In genomic region chr10:4492045-4492444, GRCm38 (mm10) we compare ENCODE assay signal across 24 mouse cellular contexts. TPM values are rescaled to one million over a fixed set of nuclear protein-coding genes. Genes with fewer than 3 reads are reported as not detected.
DNase-seq lines count a peak whose midpoint lies in the region; ATAC-seq and TF ChIP-seq lines count a peak whose summit lies in the region.
"Had no signal": no experiment of that assay in that cellular context is flagged by ENCODE, and none has a peak within 500 bp of the region (broad histone marks: within the 10 kb centered on the region; RNA-seq: fewer than 3 reads in every experiment).

No protein-coding gene starts in this region.

- no peaks in the 10 kb centered on the region for H3K27me3 ChIP-seq in liver, embryonic 11.5 days (replicated peaks; ENCODE audit: control insufficient read depth, insufficient read depth, low read length)
- H3K27me3 ChIP-seq in liver, postnatal 0 days (ENCODE audit: insufficient read depth, low read length), result no peaks in the 10 kb centered on the region
- H3K27me3 ChIP-seq in midbrain, embryonic 11.5 days (ENCODE audit: control insufficient read depth, insufficient read depth, low read length), result no peaks in the 10 kb centered on the region
- no peaks in the 10 kb centered on the region for H3K27me3 ChIP-seq in midbrain, embryonic 16.5 days (ENCODE audit: control insufficient read depth, insufficient read depth, low read depth, low read length)
- no peaks in the 10 kb centered on the region for H3K27me3 ChIP-seq in liver, embryonic 13.5 days
- H3K27me3 ChIP-seq: embryonic facial prominence, embryonic 12.5 days; forebrain, embryonic 13.5 days; forebrain, embryonic 15.5 days; Patski had no signal

- DNase-seq in liver, embryonic 11.5 days (ENCODE audit: low spot score), result no peak
- DNase-seq in liver, postnatal 0 days, result no peak
- DNase-seq in midbrain, embryonic 11.5 days (ENCODE audit: low spot score, missing footprints), result no peak
- no peak for DNase-seq in ES-E14 (ENCODE audit: low read depth, low spot score)
- DNase-seq in liver, embryonic 13.5 days, result no peak
- DNase-seq in spleen, adult 18-20 months, result no peak
- DNase-seq: adrenal gland, adult 8-10 months; adrenal gland, postnatal 14 days; adrenal gland, postnatal 36 days; cerebellum, adult 11-12 months; cerebellum, adult 2 months; cerebellum, adult 9-10 months; cerebellum, postnatal 10 days; cerebellum, postnatal 25 days had no signal

- H3K36me3 ChIP-seq in liver, embryonic 11.5 days (ENCODE audit: control insufficient read depth, insufficient read depth, low read length), result no peaks in the 10 kb centered on the region
- H3K36me3 ChIP-seq in liver, postnatal 0 days (replicated peaks; ENCODE audit: insufficient read depth, low read length), result no peaks in the 10 kb centered on the region
- H3K36me3 ChIP-seq in midbrain, embryonic 11.5 days (ENCODE audit: control insufficient read depth, insufficient read depth, low read length), result no peaks in the 10 kb centered on the region
- H3K36me3 ChIP-seq in midbrain, embryonic 16.5 days (ENCODE audit: control insufficient read depth, insufficient read depth, low read length), result no peaks in the 10 kb centered on the region
- H3K36me3 ChIP-seq in ES-E14 (ENCODE audit: control insufficient read depth, insufficient read depth, low read length, poor library complexity, severe bottlenecking), result no peaks in the 10 kb centered on the region
- H3K36me3 ChIP-seq in liver, embryonic 13.5 days, result no peaks in the 10 kb centered on the region
- H3K36me3 ChIP-seq: embryonic facial prominence, embryonic 10.5 days; embryonic facial prominence, embryonic 12.5 days; forebrain, embryonic 15.5 days; G1E had no signal

- WGBS in liver, embryonic 11.5 days, result 53% methylated on average over 1 of the region's 1 CpGs
- 86% methylated on average over 1 of the region's 1 CpGs for WGBS in liver, postnatal 0 days (ENCODE audit: insufficient replicate concordance)
- WGBS in midbrain, embryonic 11.5 days, result 41% methylated on average over 1 of the region's 1 CpGs
- 40% methylated on average over 1 of the region's 1 CpGs for WGBS in midbrain, embryonic 16.5 days
- WGBS in liver, embryonic 13.5 days (ENCODE audit: insufficient replicate concordance), result 35% methylated on average over 1 of the region's 1 CpGs

- in situ Hi-C loops in ES-E14 (cut with MboI; ENCODE audit: low sequenced_read_pairs in 2 of 2, unreplicated experiment in 2 of 2), result no loop called here

- TF ChIP-seq CTCF in liver, postnatal 0 days (IDR thresholded peaks at IDR 0.05; ENCODE audit: low read depth), result no peak

- TF ChIP-seq EP300 in liver, postnatal 0 days (IDR thresholded peaks at IDR 0.05; ENCODE audit: low read depth), result no peak

- H3K9ac ChIP-seq in liver, embryonic 11.5 days (ENCODE audit: low read depth, low read length), result no peak overlapping the region
- H3K9ac ChIP-seq in liver, postnatal 0 days (replicated peaks), result no peak overlapping the region
- H3K9ac ChIP-seq in midbrain, embryonic 11.5 days (ENCODE audit: low read length), result no peak overlapping the region
- no peak overlapping the region for H3K9ac ChIP-seq in midbrain, embryonic 16.5 days (ENCODE audit: low read depth, low read length)
- no peak overlapping the region for H3K9ac ChIP-seq in ES-E14 (ENCODE audit: insufficient read depth, low read depth, low read length, poor library complexity, severe bottlenecking)
- H3K9ac ChIP-seq in liver, embryonic 13.5 days, result no peak overlapping the region
- H3K9ac ChIP-seq: embryonic facial prominence, embryonic 12.5 days; forebrain, embryonic 13.5 days; forebrain, embryonic 15.5 days had no signal

- H3K4me3 ChIP-seq in liver, embryonic 11.5 days (ENCODE audit: low read depth, low read length), result no peak overlapping the region
- H3K4me3 ChIP-seq in liver, postnatal 0 days (ENCODE audit: low read depth, low read length), result no peak overlapping the region
- no peak overlapping the region for H3K4me3 ChIP-seq in midbrain, embryonic 11.5 days (ENCODE audit: low read depth, low read length)
- no peak overlapping the region for H3K4me3 ChIP-seq in midbrain, embryonic 16.5 days (ENCODE audit: low read depth, low read length)
- H3K4me3 ChIP-seq in ES-E14 (ENCODE audit: insufficient read depth in 1 of 2, low read depth in 1 of 2, low read length in 2 of 2, poor library complexity in 1 of 2, severe bottlenecking in 1 of 2), result no peak overlapping the region
- no peak overlapping the region for H3K4me3 ChIP-seq in liver, embryonic 13.5 days (replicated peaks)
- H3K4me3 ChIP-seq: embryonic facial prominence, embryonic 10.5 days; embryonic facial prominence, embryonic 12.5 days; forebrain, embryonic 13.5 days; forebrain, embryonic 15.5 days had no signal

- no peak overlapping the region for H3K4me2 ChIP-seq in liver, embryonic 11.5 days
- no peak overlapping the region for H3K4me2 ChIP-seq in liver, postnatal 0 days (ENCODE audit: low read depth, low read length)
- no peak overlapping the region for H3K4me2 ChIP-seq in midbrain, embryonic 11.5 days
- H3K4me2 ChIP-seq in midbrain, embryonic 16.5 days (ENCODE audit: low read length), result no peak overlapping the region
- H3K4me2 ChIP-seq in liver, embryonic 13.5 days, result no peak overlapping the region
- H3K4me2 ChIP-seq: embryonic facial prominence, embryonic 12.5 days; forebrain, embryonic 13.5 days; forebrain, embryonic 15.5 days had no signal

- no peak overlapping the region for H3K27ac ChIP-seq in liver, embryonic 11.5 days (ENCODE audit: low read depth, low read length)
- no peak overlapping the region for H3K27ac ChIP-seq in liver, postnatal 0 days (ENCODE audit: low read depth)
- H3K27ac ChIP-seq in midbrain, embryonic 11.5 days (ENCODE audit: low read depth, low read length), result no peak overlapping the region
- no peak overlapping the region for H3K27ac ChIP-seq in midbrain, embryonic 16.5 days (ENCODE audit: low read length)
- H3K27ac ChIP-seq in ES-E14 (ENCODE audit: insufficient read depth, low read depth, low read length, poor library complexity, severe bottlenecking), result 0 out of 2 replicates have a peak overlapping the region, but pooled peaks have one; percentile 36
- no peak overlapping the region for H3K27ac ChIP-seq in liver, embryonic 13.5 days
- H3K27ac ChIP-seq: embryonic facial prominence, embryonic 10.5 days; embryonic facial prominence, embryonic 12.5 days; forebrain, embryonic 13.5 days; forebrain, embryonic 15.5 days had no signal

- 0 out of 2 replicates have a peak, but pooled peaks cover 6% of the 10 kb centered on the region for H3K4me1 ChIP-seq in liver, embryonic 11.5 days (replicated peaks; ENCODE audit: control insufficient read depth, insufficient read depth, low read length)
- H3K4me1 ChIP-seq in liver, postnatal 0 days (ENCODE audit: insufficient read depth), result peaks cover 5% of the 10 kb centered on the region
- no peaks in the 10 kb centered on the region for H3K4me1 ChIP-seq in midbrain, embryonic 11.5 days (ENCODE audit: control insufficient read depth, insufficient read depth, low read length)
- H3K4me1 ChIP-seq in midbrain, embryonic 16.5 days (ENCODE audit: control insufficient read depth, insufficient read depth, low read length), result no peaks in the 10 kb centered on the region
- H3K4me1 ChIP-seq in ES-E14 (ENCODE audit: control insufficient read depth in 2 of 2, insufficient read depth in 2 of 2, low read length in 2 of 2, poor library complexity in 1 of 2), result peaks cover 5 to 6% of the 10 kb centered on the region in 2 experiments; a peak in 2 of 4 replicates
- H3K4me1 ChIP-seq in liver, embryonic 13.5 days (replicated peaks), result peaks cover 17% of the 10 kb centered on the region
- H3K4me1 ChIP-seq: embryonic facial prominence, embryonic 10.5 days; embryonic facial prominence, embryonic 12.5 days; forebrain, embryonic 13.5 days; forebrain, embryonic 15.5 days had no signal

- no peaks in the 10 kb centered on the region for H3K9me3 ChIP-seq in liver, embryonic 11.5 days (ENCODE audit: control insufficient read depth, low read length)
- no peaks in the 10 kb centered on the region for H3K9me3 ChIP-seq in liver, postnatal 0 days (ENCODE audit: low read length)
- H3K9me3 ChIP-seq in midbrain, embryonic 11.5 days (ENCODE audit: control insufficient read depth, low read length), result no peaks in the 10 kb centered on the region
- H3K9me3 ChIP-seq in midbrain, embryonic 16.5 days (replicated peaks; ENCODE audit: control insufficient read depth, low read length, poor library complexity, severe bottlenecking), result no peaks in the 10 kb centered on the region
- H3K9me3 ChIP-seq in ES-E14 (ENCODE audit: control insufficient read depth, insufficient read depth, low read depth, low read length), result no peaks in the 10 kb centered on the region
- no peaks in the 10 kb centered on the region for H3K9me3 ChIP-seq in liver, embryonic 13.5 days (replicated peaks)
- H3K9me3 ChIP-seq: embryonic facial prominence, embryonic 10.5 days; embryonic facial prominence, embryonic 12.5 days; forebrain, embryonic 13.5 days; forebrain, embryonic 15.5 days; G1E had no signal

- ATAC-seq in liver, embryonic 11.5 days (replicated peaks; ENCODE audit: low FRiP score), result peak; percentile 66; the same call in 1 of the 2 replicates
- no peak for ATAC-seq in liver, postnatal 0 days
- 0 out of 2 replicates have a peak, but pooled peaks have one; percentile 33 for ATAC-seq in midbrain, embryonic 11.5 days (ENCODE audit: low FRiP score)
- ATAC-seq in midbrain, embryonic 16.5 days, result no peak
- peak; percentile 57; the same call in 1 of the 2 replicates for ATAC-seq in liver, embryonic 13.5 days (ENCODE audit: low read depth)
- no peak for ATAC-seq in megakaryocyte-erythroid progenitor cell, adult 5-6 weeks (replicated peaks; ENCODE audit: low FRiP score, low TSS enrichment, poor library complexity, severe bottlenecking)
- ATAC-seq: activated CD4-positive, CD25-positive, alpha-beta regulatory T cell, adult 4 months; forebrain, embryonic 13.5 days; forebrain, embryonic 15.5 days; Patski had no signal

RNA-seq across cellular contexts. Expression of gene Ccdc170, which starts 9.7 kb away (rescaled TPM):
- not detected in 2 replicates for polyA plus RNA-seq in liver, embryonic 11.5 days (2014; fragmentation: Nextera tagmentation; extraction: Ambion mirVana)
- polyA plus RNA-seq in liver, postnatal 0 days (2015; fragmentation: Nextera tagmentation; extraction: Ambion mirVana), result not detected in 2 replicates
- polyA plus RNA-seq in midbrain, embryonic 11.5 days (2014; fragmentation: Nextera tagmentation; extraction: Ambion mirVana), result 0.10 and 0.11 TPM in 2 replicates
- polyA plus RNA-seq in midbrain, embryonic 16.5 days (2015; fragmentation: Nextera tagmentation; extraction: Ambion mirVana), result 0.40 and 0.54 TPM in 2 replicates
- 0.22 and 0.32 TPM in 2 replicates for total RNA-seq in ES-E14 (2012; rRNA removed)
- not detected in 2 replicates for polyA plus RNA-seq in liver, embryonic 13.5 days (2015; fragmentation: Nextera tagmentation; extraction: Ambion mirVana)
- not detected in 2 replicates for total RNA-seq in megakaryocyte-erythroid progenitor cell, adult 5-6 weeks (2014; fragmentation: Nextera tagmentation)
- not detected in 2 replicates for total RNA-seq in megakaryocyte-erythroid progenitor cell, adult 5-6 weeks (2017)
- total RNA-seq: G1E had no signal
- polyA plus RNA-seq: activated CD4-positive, CD25-positive, alpha-beta regulatory T cell, adult 4 months; forebrain, embryonic 11.5 days; G1E had no signal

RNA-seq across cellular contexts. Expression of gene Armt1, which starts 59.8 kb away (rescaled TPM):
- 30.1 and 33.4 TPM in 2 replicates for polyA plus RNA-seq in liver, embryonic 11.5 days (2014; fragmentation: Nextera tagmentation; extraction: Ambion mirVana)
- polyA plus RNA-seq in liver, postnatal 0 days (2015; fragmentation: Nextera tagmentation; extraction: Ambion mirVana), result 12.3 and 13.6 TPM in 2 replicates
- polyA plus RNA-seq in midbrain, embryonic 11.5 days (2014; fragmentation: Nextera tagmentation; extraction: Ambion mirVana), result 27.7 and 30.5 TPM in 2 replicates
- 9.3 and 10.8 TPM in 2 replicates for polyA plus RNA-seq in midbrain, embryonic 16.5 days (2015; fragmentation: Nextera tagmentation; extraction: Ambion mirVana)
- total RNA-seq in ES-E14 (2012; rRNA removed), result 17.6 and 19.0 TPM in 2 replicates
- 19.4 and 21.7 TPM in 2 replicates for polyA plus RNA-seq in liver, embryonic 13.5 days (2015; fragmentation: Nextera tagmentation; extraction: Ambion mirVana)
- 40.4 and 50.3 TPM in 2 replicates for total RNA-seq in megakaryocyte-erythroid progenitor cell, adult 5-6 weeks (2014; fragmentation: Nextera tagmentation)
- 28.8 and 44.3 TPM in 2 replicates for total RNA-seq in megakaryocyte-erythroid progenitor cell, adult 5-6 weeks (2017)

RNA-seq across cellular contexts. Expression of gene Rmnd1, which starts 59.9 kb away (rescaled TPM):
- 56.2 and 60.3 TPM in 2 replicates for polyA plus RNA-seq in liver, embryonic 11.5 days (2014; fragmentation: Nextera tagmentation; extraction: Ambion mirVana)
- polyA plus RNA-seq in liver, postnatal 0 days (2015; fragmentation: Nextera tagmentation; extraction: Ambion mirVana), result 15.6 and 16.6 TPM in 2 replicates
- 46.7 and 50.7 TPM in 2 replicates for polyA plus RNA-seq in midbrain, embryonic 11.5 days (2014; fragmentation: Nextera tagmentation; extraction: Ambion mirVana)
- 54.6 and 55.1 TPM in 2 replicates for polyA plus RNA-seq in midbrain, embryonic 16.5 days (2015; fragmentation: Nextera tagmentation; extraction: Ambion mirVana)
- total RNA-seq in ES-E14 (2012; rRNA removed), result 31.8 and 35.1 TPM in 2 replicates
- 21.4 and 25.0 TPM in 2 replicates for polyA plus RNA-seq in liver, embryonic 13.5 days (2015; fragmentation: Nextera tagmentation; extraction: Ambion mirVana)
- 65.2 and 101 TPM in 2 replicates for total RNA-seq in megakaryocyte-erythroid progenitor cell, adult 5-6 weeks (2014; fragmentation: Nextera tagmentation)
- 40.5 and 66.1 TPM in 2 replicates for total RNA-seq in megakaryocyte-erythroid progenitor cell, adult 5-6 weeks (2017)

Comparison
In these comparisons a context has a peak if more than half of its experiments do, and no peak if none do; other contexts are left out.
1. ATAC-seq: peak in liver, embryonic 11.5 days (single experiment), midbrain, embryonic 11.5 days (single experiment) and liver, embryonic 13.5 days (single experiment); none in liver, postnatal 0 days (single experiment), midbrain, embryonic 16.5 days (single experiment) and megakaryocyte-erythroid progenitor cell, adult 5-6 weeks (single experiment).